Comparison of ENCODE assay signal across 10 mouse cellular contexts in genomic region chr13:37344909-37345772, GRCm38 (mm10). TPM values are rescaled to one million over a fixed set of nuclear protein-coding genes. Genes with fewer than 3 reads are reported as not detected.
DNase-seq lines count a peak whose midpoint lies in the region; ATAC-seq and TF ChIP-seq lines count a peak whose summit lies in the region.
"Had no signal": no experiment of that assay in that cellular context is flagged by ENCODE, and none has a peak within 500 bp of the region (broad histone marks: within the 10 kb centered on the region; RNA-seq: fewer than 3 reads in every experiment).

Gene Ly86, plus strand, starts transcription at chr13:37345208.

- in situ Hi-C loops in CH12.LX (cut with MboI; ENCODE audit: low pct_ligation_motif_present, low pct_unique_long_range_greater_than_20kb, low sequenced_read_pairs): no loop called here

- peak; percentile 37 to 39 for DNase-seq in heart, adult 2 months
- no peak for DNase-seq in heart, embryonic 10.5 days (ENCODE audit: low spot score)
- peak; percentile 97 for DNase-seq in CH12.LX (ENCODE audit: extremely low read depth)
- DNase-seq in kidney, adult 9 months: no peak
- DNase-seq in cerebellum, postnatal 14 days: no peak
- DNase-seq in cerebellum, adult 18-20 months: no peak
- DNase-seq: kidney, postnatal 25 days had no signal

- no peaks in the 10 kb centered on the region for H3K36me3 ChIP-seq in heart, adult 2 months (ENCODE audit: control insufficient read depth, insufficient read depth, low read length)
- no peaks in the 10 kb centered on the region for H3K36me3 ChIP-seq in heart, embryonic 10.5 days
- peaks cover 3 to 22% of the 10 kb centered on the region in 2 experiments for H3K36me3 ChIP-seq in CH12.LX (replicated peaks in 1 of 2; ENCODE audit: control insufficient read depth in 1 of 2, insufficient read depth in 1 of 2, low read length in 1 of 2)

- ATAC-seq in granulocyte monocyte progenitor cell, adult 5-6 weeks (replicated peaks; ENCODE audit: poor library complexity, severe bottlenecking): peak; percentile 76
- ATAC-seq in megakaryocyte, adult 5-6 weeks (ENCODE audit: poor library complexity, severe bottlenecking): peak; percentile 62

- no peaks in the 10 kb centered on the region for H3K9me3 ChIP-seq in heart, embryonic 10.5 days
- peaks cover 2% of the 10 kb centered on the region for H3K9me3 ChIP-seq in CH12.LX (replicated peaks; ENCODE audit: low read length)

- no peak for TF ChIP-seq EP300 in heart, adult 2 months (IDR thresholded peaks at IDR 0.05; ENCODE audit: insufficient read depth, low read depth, low read length)
- TF ChIP-seq EP300 in CH12.LX (IDR thresholded peaks at IDR 0.05; ENCODE audit: low read length): peak; percentile 75

- no peaks in the 10 kb centered on the region for H3K4me1 ChIP-seq in heart, adult 2 months (ENCODE audit: control insufficient read depth, insufficient read depth, low read length)
- no peaks in the 10 kb centered on the region for H3K4me1 ChIP-seq in heart, embryonic 10.5 days
- H3K4me1 ChIP-seq in CH12.LX (ENCODE audit: control insufficient read depth in 1 of 2, insufficient read depth in 2 of 2): peaks cover 19 to 42% of the 10 kb centered on the region in 2 experiments

- H3K4me2 ChIP-seq in CH12.LX (ENCODE audit: insufficient read depth, low read depth, poor library complexity, severe bottlenecking): peak within 1 kb of the TSS; percentile 59

- TF ChIP-seq CTCF in heart, adult 2 months (IDR thresholded peaks at IDR 0.05): no peak
- TF ChIP-seq CTCF in CH12.LX (conservative IDR thresholded peaks at IDR 0.05 in 1 of 2, IDR thresholded peaks at IDR 0.05 in 1 of 2; ENCODE audit: low read depth in 2 of 2, low read length in 2 of 2): no peak

- intact Hi-C loops in heart, adult 2 months (cut with DNase I): no loop called here

- TF ChIP-seq RAD21 in CH12.LX (IDR thresholded peaks at IDR 0.05; ENCODE audit: low read depth, low read length): no peak

- no peak within 1 kb of the TSS for H3K27ac ChIP-seq in heart, adult 2 months
- no peak within 1 kb of the TSS for H3K27ac ChIP-seq in heart, embryonic 10.5 days
- peak within 1 kb of the TSS; percentile 98 for H3K27ac ChIP-seq in CH12.LX (ENCODE audit: insufficient read depth, low read depth)

- H3K4me3 ChIP-seq in heart, adult 2 months: no peak within 1 kb of the TSS
- H3K4me3 ChIP-seq in heart, embryonic 10.5 days: no peak within 1 kb of the TSS
- H3K4me3 ChIP-seq in CH12.LX (replicated peaks in 1 of 3; ENCODE audit: low read depth in 2 of 3, low read length in 2 of 3, poor library complexity in 1 of 3): peak within 1 kb of the TSS; percentile 63 to 86 (median 63)
- H3K4me3 ChIP-seq: myocyte had no signal

- dilution Hi-C loops in CH12.LX (cut with MboI; ENCODE audit: extremely low pct_ligation_motif_present, extremely low pct_unique_long_range_greater_than_20kb, low sequenced_read_pairs): no loop called here

- 88% methylated on average over 28 of the region's 28 CpGs for WGBS in heart, adult 2 months
- WGBS in heart, embryonic 10.5 days: 89% methylated on average over 28 of the region's 28 CpGs

- 0 out of 2 replicates have a peak, but pooled peaks have one; percentile 28 for TF ChIP-seq POLR2A in heart, adult 2 months (IDR thresholded peaks at IDR 0.05; ENCODE audit: insufficient read depth, low read depth, low read length)
- peak; percentile 72 for TF ChIP-seq POLR2A in CH12.LX (IDR thresholded peaks at IDR 0.05; ENCODE audit: low read depth, low read length)

- no peak within 1 kb of the TSS for H3K9ac ChIP-seq in heart, adult 2 months (ENCODE audit: low read depth, low read length)
- H3K9ac ChIP-seq in CH12.LX (ENCODE audit: insufficient read depth, low read depth): peak within 1 kb of the TSS; percentile 88

- no peaks in the 10 kb centered on the region for H3K27me3 ChIP-seq in heart, adult 2 months (ENCODE audit: control insufficient read depth, insufficient read depth, low read length)
- no peaks in the 10 kb centered on the region for H3K27me3 ChIP-seq in heart, embryonic 10.5 days (ENCODE audit: insufficient read depth, poor library complexity, severe bottlenecking)
- H3K27me3 ChIP-seq in CH12.LX (replicated peaks): no peaks in the 10 kb centered on the region

- no peaks in the 10 kb centered on the region for H3K79me2 ChIP-seq in heart, adult 2 months (replicated peaks; ENCODE audit: control insufficient read depth, insufficient read depth, low read length)
- H3K79me2 ChIP-seq in CH12.LX (replicated peaks; ENCODE audit: control insufficient read depth, extremely low read depth, insufficient read depth, poor library complexity, severe bottlenecking): peaks cover 34% of the 10 kb centered on the region

TF ChIP-seq in CH12.LX, 34 proteins besides CTCF, POLR2A, EP300 and RAD21:
- 0 out of 2 replicates have a peak, but pooled peaks have one; percentile 34 for TF ChIP-seq JUN (IDR thresholded peaks at IDR 0.05; ENCODE audit: insufficient read depth, low read depth, low read length)
- TF ChIP-seq SMC3 (IDR thresholded peaks at IDR 0.05; ENCODE audit: low read depth, low read length): no peak
- no peak for TF ChIP-seq MAFK (IDR thresholded peaks at IDR 0.05; ENCODE audit: insufficient replicate concordance, low read length)
- TF ChIP-seq RCOR1 (conservative IDR thresholded peaks at IDR 0.05; ENCODE audit: low read depth, low read length): 0 out of 2 replicates have a peak, but pooled peaks have one; percentile 12
- TF ChIP-seq TBP (conservative IDR thresholded peaks at IDR 0.05; ENCODE audit: low read depth, low read length): 0 out of 2 replicates have a peak, but pooled peaks have one; percentile 57
- TF ChIP-seq HCFC1 (IDR thresholded peaks at IDR 0.05; ENCODE audit: low read depth, low read length): peak; percentile 70
- peak; percentile 73 for TF ChIP-seq ETS1 (conservative IDR thresholded peaks at IDR 0.05; ENCODE audit: low read depth, low read length)
- peak; percentile 74 for TF ChIP-seq TCF12 (IDR thresholded peaks at IDR 0.05; ENCODE audit: low read depth, low read length)
- TF ChIP-seq CHD1 (IDR thresholded peaks at IDR 0.05; ENCODE audit: low read depth, low read length): no peak
- TF ChIP-seq ZC3H11A (IDR thresholded peaks at IDR 0.05; ENCODE audit: low read depth, low read length): no peak
- no peak for TF ChIP-seq MYC (IDR thresholded peaks at IDR 0.05; ENCODE audit: low read depth, low read length)
- no peak for TF ChIP-seq CHD2 (IDR thresholded peaks at IDR 0.05; ENCODE audit: low read length)
- TF ChIP-seq PAX5 (IDR thresholded peaks at IDR 0.05; ENCODE audit: low read length): no peak
- TF ChIP-seq KAT2A (IDR thresholded peaks at IDR 0.05; ENCODE audit: insufficient replicate concordance, low read length): 0 out of 2 replicates have a peak, but pooled peaks have one; percentile 51
- peak; percentile 39; the same call in 1 of the 2 replicates for TF ChIP-seq BHLHE40 (IDR thresholded peaks at IDR 0.05; ENCODE audit: low read depth, low read length)
- no peak; the same call in 1 of the 2 replicates for TF ChIP-seq ZMIZ1 (IDR thresholded peaks at IDR 0.05; ENCODE audit: low read depth, low read length)
- TF ChIP-seq E2F4 (IDR thresholded peaks at IDR 0.05; ENCODE audit: insufficient replicate concordance, low read depth, low read length): peak; percentile 94
- peak; percentile 72 for TF ChIP-seq MAX (IDR thresholded peaks at IDR 0.05; ENCODE audit: low read length)
- TF ChIP-seq IRF4 (IDR thresholded peaks at IDR 0.05; ENCODE audit: low read depth, low read length): peak; percentile 96
- peak; percentile 26; the same call in 1 of the 2 replicates for TF ChIP-seq UBTF (IDR thresholded peaks at IDR 0.05; ENCODE audit: low read depth, low read length)
- TF ChIP-seq MXI1 (IDR thresholded peaks at IDR 0.05; ENCODE audit: low read depth, low read length): peak; percentile 70
- TF ChIP-seq ZNF384 (IDR thresholded peaks at IDR 0.05; ENCODE audit: low read depth, low read length): peak; percentile 10; the same call in 1 of the 2 replicates
- no peak for TF ChIP-seq USF2 (conservative IDR thresholded peaks at IDR 0.05; ENCODE audit: low read depth, low read length)
- no peak for TF ChIP-seq GABPA (IDR thresholded peaks at IDR 0.05; ENCODE audit: insufficient replicate concordance, low read depth, low read length)
- 0 out of 2 replicates have a peak, but pooled peaks have one; percentile 25 for TF ChIP-seq JUND (conservative IDR thresholded peaks at IDR 0.05; ENCODE audit: low read depth, low read length)
- no peak for TF ChIP-seq POLR2AphosphoS2 (IDR thresholded peaks at IDR 0.05; ENCODE audit: low read depth, low read length)
- TF ChIP-seq MAZ (IDR thresholded peaks at IDR 0.05; ENCODE audit: low read depth, low read length): peak; percentile 86
- peak; percentile 96 for TF ChIP-seq MEF2A (IDR thresholded peaks at IDR 0.05; ENCODE audit: borderline replicate concordance, low read depth, low read length)
- TF ChIP-seq NELFE (IDR thresholded peaks at IDR 0.05; ENCODE audit: low read depth, low read length): peak; percentile 79
- no peak for TF ChIP-seq USF1 (IDR thresholded peaks at IDR 0.05; ENCODE audit: low read depth, low read length)
- no peak for TF ChIP-seq ZKSCAN1 (IDR thresholded peaks at IDR 0.05; ENCODE audit: borderline replicate concordance, low read depth, low read length)
- peak; percentile 70; the same call in 1 of the 2 replicates for TF ChIP-seq ELF1 (IDR thresholded peaks at IDR 0.05; ENCODE audit: low read depth, low read length)
- peak; percentile 11; the same call in 1 of the 2 replicates for TF ChIP-seq SIN3A (IDR thresholded peaks at IDR 0.05; ENCODE audit: low read length)
- TF ChIP-seq NRF1 (IDR thresholded peaks at IDR 0.05; ENCODE audit: low read depth, low read length): peak; percentile 99
TF ChIP-seq in CH12.LX: peak in this region for 21.

RNA-seq across cellular contexts. Expression of gene Ly86, which starts in this region (rescaled TPM):
- 1 to 10 TPM; 2.1 to 2.5 TPM for total RNA-seq in heart, adult 2 months (2021)
- polyA plus RNA-seq in heart, adult 2 months (2012; rRNA removed): 4.0 and 4.5 TPM in 2 replicates
- polyA plus RNA-seq in heart, embryonic 10.5 days (2016; fragmentation: Nextera tagmentation; extraction: Ambion mirVana): 0.46 and 1.3 TPM in 2 replicates
- total RNA-seq in CH12.LX (2012; rRNA removed) (172 and 242 TPM in 2 replicates), CH12.LX (2014; rRNA removed) (374 and 427 TPM in 2 replicates)
- polyA plus RNA-seq in CH12.LX (2012; ENCODE audit: insufficient read length, low read depth): 290 and 323 TPM in 2 replicates
- 195 and 204 TPM in 2 replicates for total RNA-seq in granulocyte monocyte progenitor cell, adult 5-6 weeks (2014; fragmentation: Nextera tagmentation)
- total RNA-seq in granulocyte monocyte progenitor cell, adult 5-6 weeks (2017): 155 and 188 TPM in 2 replicates
- 497 and 530 TPM in 2 replicates for total RNA-seq in megakaryocyte, adult 5-6 weeks (2015)
- total RNA-seq in megakaryocyte, adult 5-6 weeks (2017): 408 and 439 TPM in 2 replicates
- polyA plus RNA-seq: myocyte had no signal

Comparison
In these comparisons a context has a peak if more than half of its experiments do, and no peak if none do; other contexts are left out.
1. RNA of gene Ly86 (total RNA-seq): 408 to 530 TPM in megakaryocyte, adult 5-6 weeks, 172 to 427 TPM in CH12.LX and 155 to 204 TPM in granulocyte monocyte progenitor cell, adult 5-6 weeks; 2.1 to 2.5 TPM in heart, adult 2 months; every median in the first group is over 10 times any median in the second.
2. RNA of gene Ly86 (polyA plus RNA-seq): 290 to 323 TPM in CH12.LX; 4.0 to 4.5 TPM in heart, adult 2 months and 0.46 to 1.3 TPM in heart, embryonic 10.5 days; every median in the first group is over 10 times any median in the second.
3. DNase-seq: peak in heart, adult 2 months (2 of 2) and CH12.LX (single experiment); none in heart, embryonic 10.5 days (single experiment), kidney, adult 9 months (single experiment), cerebellum, postnatal 14 days (0 of 2) and cerebellum, adult 18-20 months (0 of 2).
4. H3K4me3 ChIP-seq: peak in CH12.LX (3 of 3); none in heart, adult 2 months (single experiment) and heart, embryonic 10.5 days (single experiment).